Mouse (Mus musculus) myocyte (in vitro differentiated cells): ENCODE data around the gene Lrrc4c. TPM values are rescaled to one million over a fixed set of nuclear protein-coding genes. Genes with fewer than 3 reads are reported as not detected.

Source experiments
- H3K27me3 ChIP-seq: one replicate; pipeline ENCODE4 v1.6.1; 2011; ENCODE audit not compliant: control insufficient read depth, insufficient read depth, insufficient read length
- H3K36me3 ChIP-seq: one replicate; pipeline ENCODE4 v1.6.1; 2011; ENCODE audit not compliant: control insufficient read depth, insufficient read depth
- H3K4me2 ChIP-seq: one replicate; pipeline ENCODE4 v1.6.1; 2011; ENCODE audit warnings: low read depth, control low read depth
- H3K4me3 ChIP-seq: one replicate; pipeline ENCODE4 v1.5.1; 2011; ENCODE audit warnings: mild to moderate bottlenecking, control low read depth, moderate library complexity
- H3K79me2 ChIP-seq: one replicate; pipeline ENCODE4 v1.6.1; 2011; ENCODE audit not compliant: control insufficient read depth, insufficient read depth
- H3ac ChIP-seq: one replicate; pipeline ENCODE4 v1.6.1; 2011; ENCODE audit not compliant: control insufficient read depth, insufficient read length
- CEBPB ChIP-seq: IDR thresholded peaks from 2 replicates; pipeline ENCODE4 v1.6.1; 2011; ENCODE audit warnings: mild to moderate bottlenecking, moderate library complexity; ENCODE audit not compliant: poor library complexity, insufficient read depth, severe bottlenecking
- E2F4 ChIP-seq: IDR thresholded peaks from one replicate; pipeline ENCODE4 v1.6.1; 2011; ENCODE audit warnings: mild to moderate bottlenecking, control low read depth, moderate library complexity; ENCODE audit not compliant: insufficient read depth
- MAX ChIP-seq: IDR thresholded peaks from one replicate; pipeline ENCODE4 v1.6.1; 2011; ENCODE audit warnings: low read depth, mild to moderate bottlenecking, control low read depth
- MYOD1 ChIP-seq, 3 experiments: IDR thresholded peaks; one replicate each; pipeline ENCODE4 v1.6.1; 2011; ENCODE audit warnings: control low read depth in 2 of 3, low read depth in 2 of 3, mild to moderate bottlenecking in 2 of 3, moderate library complexity in 1 of 3; ENCODE audit not compliant: insufficient read length in 2 of 3, control insufficient read depth in 1 of 3
- MYOG ChIP-seq, 3 experiments: IDR thresholded peaks; one replicate each; pipeline ENCODE4 v1.6.1; 2011; ENCODE audit warnings: control low read depth in 2 of 3, low read depth in 2 of 3, mild to moderate bottlenecking in 2 of 3; ENCODE audit not compliant: insufficient read length in 2 of 3, control insufficient read depth in 1 of 3, insufficient read depth in 1 of 3
- POLR2A ChIP-seq: IDR thresholded peaks from one replicate; pipeline ENCODE4 v1.6.1; 2011; ENCODE audit warnings: low read depth, mild to moderate bottlenecking, control low read depth, moderate library complexity; ENCODE audit not compliant: insufficient read length
- POLR2AphosphoS2 ChIP-seq: IDR thresholded peaks from one replicate; pipeline ENCODE4 v1.6.1; 2011; ENCODE audit warnings: low read depth, control low read depth; ENCODE audit not compliant: insufficient read length
- REST ChIP-seq: IDR thresholded peaks from one replicate; pipeline ENCODE4 v1.6.1; 2011; ENCODE audit warnings: mild to moderate bottlenecking, control low read depth, moderate library complexity; ENCODE audit not compliant: insufficient read depth, insufficient read length
- SRF ChIP-seq: IDR thresholded peaks from one replicate; pipeline ENCODE4 v1.6.1; 2011; ENCODE audit warnings: low read depth; ENCODE audit not compliant: control insufficient read depth, insufficient read length
- TCF12 ChIP-seq: IDR thresholded peaks from one replicate; pipeline ENCODE4 v1.6.1; 2011; ENCODE audit warnings: mild to moderate bottlenecking, control low read depth; ENCODE audit not compliant: poor library complexity, insufficient read depth, severe bottlenecking
- TCF3 ChIP-seq: IDR thresholded peaks from one replicate; pipeline ENCODE4 v1.6.1; 2011; ENCODE audit warnings: low read depth, control low read depth; ENCODE audit not compliant: insufficient read length
- USF1 ChIP-seq: IDR thresholded peaks from one replicate; pipeline ENCODE4 v1.6.1; 2011; ENCODE audit warnings: low read depth, mild to moderate bottlenecking, control low read depth, moderate library complexity
- polyA plus RNA-seq: library from polyadenylated mRNA; unstranded; fragments of >200 nt; fragmentation: generic; extraction: Trizol; gene quantifications from one replicate; pipeline ENCODE4 v1.2.1, GENCODE M21; 2012; ENCODE audit warnings: missing spikeins

Lrrc4c gene
- polyA plus RNA-seq, 1 experiment: 1.1 TPM

GRCm38 (mm10) chr2:97391437-97391836 is 1073.5 kb downstream of the Lrrc4c start:
- H3K79me2 ChIP-seq: no peaks in the 10 kb centered on the region
- H3K27me3 ChIP-seq: no peaks in the 10 kb centered on the region
- TF ChIP-seq MYOD1 (IDR thresholded peaks at IDR 0.05; ENCODE audit: control insufficient read depth in 1 of 3, insufficient read length in 2 of 3, low read depth in 2 of 3): no peak
- no peak for TF ChIP-seq CEBPB
- no peak for TF ChIP-seq MYOG (IDR thresholded peaks at IDR 0.05; ENCODE audit: control insufficient read depth in 1 of 3, insufficient read depth in 1 of 3, insufficient read length in 2 of 3, low read depth in 2 of 3)
- TF ChIP-seq POLR2AphosphoS2: no peak
- TF ChIP-seq SRF: no peak
- no peak for TF ChIP-seq USF1
- no peak for TF ChIP-seq MAX
- TF ChIP-seq TCF12: no peak
- TF ChIP-seq REST: no peak
- TF ChIP-seq E2F4: no peak
- no peak for TF ChIP-seq TCF3
- TF ChIP-seq POLR2A: no peak
- no peak overlapping the region for H3ac ChIP-seq
- H3K36me3 ChIP-seq: no peaks in the 10 kb centered on the region
- no peak overlapping the region for H3K4me3 ChIP-seq
- no peak overlapping the region for H3K4me2 ChIP-seq

GRCm38 (mm10) chr2:97391876-97392275 is 1073.9 kb downstream of the Lrrc4c start:
- Histone ChIP-seq H3K4me2 (no peak overlapping the region), H3K79me2 (no peaks in the 10 kb centered on the region), H3K4me3 (no peak overlapping the region), H3ac (no peak overlapping the region), H3K27me3 (no peaks in the 10 kb centered on the region), H3K36me3 (no peaks in the 10 kb centered on the region)
- TF ChIP-seq SRF (no peak), CEBPB (no peak)

GRCm38 (mm10) chr2:97413066-97413465 is 1095.1 kb downstream of the Lrrc4c start:
- Histone ChIP-seq H3K4me3 (no peak overlapping the region), H3K79me2 (no peaks in the 10 kb centered on the region)
- TF ChIP-seq POLR2A: no peak
- no peak for TF ChIP-seq SRF
- no peak for TF ChIP-seq MYOD1 (IDR thresholded peaks at IDR 0.05; ENCODE audit: control insufficient read depth in 1 of 3, insufficient read length in 2 of 3, low read depth in 2 of 3)
- TF ChIP-seq USF1: no peak
- no peak for TF ChIP-seq POLR2AphosphoS2
- no peak for TF ChIP-seq MAX
- TF ChIP-seq E2F4: no peak
- no peak for TF ChIP-seq MYOG (IDR thresholded peaks at IDR 0.05; ENCODE audit: control insufficient read depth in 1 of 3, insufficient read depth in 1 of 3, insufficient read length in 2 of 3, low read depth in 2 of 3)
- TF ChIP-seq CEBPB: no peak
- no peak for TF ChIP-seq TCF3
- no peak for TF ChIP-seq TCF12
- no peak for TF ChIP-seq REST

GRCm38 (mm10) chr2:97414416-97415362 is 1096.7 kb downstream of the Lrrc4c start:
- Histone ChIP-seq H3K27me3 (no peaks in the 10 kb centered on the region), H3K36me3 (no peaks in the 10 kb centered on the region), H3K4me2 (no peak overlapping the region), H3ac (no peak overlapping the region), H3K4me3 (no peak overlapping the region), H3K79me2 (no peaks in the 10 kb centered on the region)
- TF ChIP-seq MAX (no peak), POLR2A (no peak), E2F4 (no peak), SRF (no peak), REST (no peak), USF1 (no peak), POLR2AphosphoS2 (no peak), MYOG (IDR thresholded peaks at IDR 0.05; ENCODE audit: control insufficient read depth in 1 of 3, insufficient read depth in 1 of 3, insufficient read length in 2 of 3, low read depth in 2 of 3) (no peak), MYOD1 (IDR thresholded peaks at IDR 0.05; ENCODE audit: control insufficient read depth in 1 of 3, insufficient read length in 2 of 3, low read depth in 2 of 3) (no peak), TCF3 (no peak), CEBPB (no peak), TCF12 (no peak)

More at GRCm38 (mm10) chr2:97413066-97413465, 1095.1 kb downstream of the Lrrc4c start:
- Histone ChIP-seq H3K27me3 (no peaks in the 10 kb centered on the region), H3K36me3 (no peaks in the 10 kb centered on the region), H3ac (no peak overlapping the region), H3K4me2 (no peak overlapping the region)

GRCm38 (mm10) chr2:97434140-97434539 is 1116.2 kb downstream of the Lrrc4c start:
- Histone ChIP-seq H3K4me2 (peak overlapping the region; percentile 8), H3ac (no peak overlapping the region), H3K27me3 (no peaks in the 10 kb centered on the region), H3K79me2 (no peaks in the 10 kb centered on the region), H3K36me3 (no peaks in the 10 kb centered on the region), H3K4me3 (no peak overlapping the region)
- TF ChIP-seq TCF12 (no peak), MYOG (IDR thresholded peaks at IDR 0.05; ENCODE audit: control insufficient read depth in 1 of 3, insufficient read depth in 1 of 3, insufficient read length in 2 of 3, low read depth in 2 of 3) (no peak), CEBPB (peak; percentile 72)
